ENCODE assay signal across 9 mouse cellular contexts in the genomic region with DNA sequence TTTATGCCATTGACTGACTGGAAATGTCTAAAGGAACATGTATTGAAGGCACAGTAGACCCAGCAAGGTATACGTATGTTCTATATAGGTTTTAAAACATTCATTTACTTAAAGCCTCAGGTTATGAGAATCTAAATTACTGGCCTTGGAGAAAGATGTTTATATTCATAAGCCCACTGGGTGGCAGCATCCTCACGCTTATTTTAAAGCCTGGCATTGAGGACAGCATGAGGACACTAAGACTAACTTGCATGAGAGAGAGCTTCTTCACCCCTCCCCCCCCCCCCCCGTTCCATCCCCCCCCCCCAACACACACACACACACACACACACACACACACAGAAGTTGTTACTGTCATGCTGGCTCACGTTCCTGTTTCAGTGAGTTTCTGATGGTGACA. TPM values are rescaled to one million over a fixed set of nuclear protein-coding genes. Genes with fewer than 3 reads are reported as not detected.
DNase-seq lines count a peak whose midpoint lies in the region; ATAC-seq and TF ChIP-seq lines count a peak whose summit lies in the region.
"Had no signal": no experiment of that assay in that cellular context is flagged by ENCODE, and none has a peak within 500 bp of the region (broad histone marks: within the 10 kb centered on the region; RNA-seq: fewer than 3 reads in every experiment).

No protein-coding gene starts in this region.

- no peaks in the 10 kb centered on the region for H3K36me3 ChIP-seq in embryonic facial prominence, embryonic 14.5 days (ENCODE audit: control insufficient read depth, insufficient read depth, low read length)
- H3K36me3 ChIP-seq in midbrain, embryonic 16.5 days (ENCODE audit: control insufficient read depth, insufficient read depth, low read length), result no peaks in the 10 kb centered on the region
- H3K36me3 ChIP-seq in thymus, adult 2 months (ENCODE audit: control insufficient read depth, insufficient read depth, low read length), result no peaks in the 10 kb centered on the region

- no peak for ATAC-seq in embryonic facial prominence, embryonic 14.5 days (ENCODE audit: low read depth)
- ATAC-seq in midbrain, embryonic 16.5 days, result peak; percentile 81

- H3K9ac ChIP-seq in embryonic facial prominence, embryonic 14.5 days (ENCODE audit: low read depth, low read length), result no peak overlapping the region
- no peak overlapping the region for H3K9ac ChIP-seq in midbrain, embryonic 16.5 days (ENCODE audit: low read depth, low read length)

- peak; percentile 6 for DNase-seq in heart, postnatal 4 days
- no peak for DNase-seq in heart, adult 9 months (ENCODE audit: low spot score in 2 of 2)
- peak; percentile 40 for DNase-seq in adrenal gland, postnatal 10 days
- peak; percentile 60 for DNase-seq in embryonic facial prominence, embryonic 14.5 days (ENCODE audit: low spot score)
- DNase-seq in kidney, postnatal 10 days, result peak; percentile 15
- no peak for DNase-seq in thymus, adult 2 months
- no peak for DNase-seq in heart, adult 8-10 months (ENCODE audit: low spot score)

- no peak overlapping the region for H3K4me3 ChIP-seq in embryonic facial prominence, embryonic 14.5 days (ENCODE audit: low read depth, low read length)
- no peak overlapping the region for H3K4me3 ChIP-seq in midbrain, embryonic 16.5 days (ENCODE audit: low read depth, low read length)
- H3K4me3 ChIP-seq in thymus, adult 2 months (ENCODE audit: control insufficient read depth, insufficient read depth, low read length), result no peak overlapping the region

- H3K27ac ChIP-seq in embryonic facial prominence, embryonic 14.5 days (replicated peaks; ENCODE audit: low read depth, low read length), result no peak overlapping the region
- H3K27ac ChIP-seq in midbrain, embryonic 16.5 days (ENCODE audit: low read length), result no peak overlapping the region
- H3K27ac ChIP-seq in thymus, adult 2 months (ENCODE audit: control insufficient read depth, insufficient read depth, low read length), result no peak overlapping the region

- no peak for TF ChIP-seq POLR2A in thymus, adult 2 months (IDR thresholded peaks at IDR 0.05; ENCODE audit: control insufficient read depth, extremely low read depth, insufficient read depth, low read length, poor library complexity)

- H3K9me3 ChIP-seq in embryonic facial prominence, embryonic 14.5 days (ENCODE audit: control insufficient read depth, low read length), result no peaks in the 10 kb centered on the region
- no peaks in the 10 kb centered on the region for H3K9me3 ChIP-seq in midbrain, embryonic 16.5 days (replicated peaks; ENCODE audit: control insufficient read depth, low read length, poor library complexity, severe bottlenecking)

- H3K4me2 ChIP-seq in embryonic facial prominence, embryonic 14.5 days (ENCODE audit: low read depth, low read length), result no peak overlapping the region
- no peak overlapping the region for H3K4me2 ChIP-seq in midbrain, embryonic 16.5 days (ENCODE audit: low read length)

- TF ChIP-seq CTCF in thymus, adult 2 months (IDR thresholded peaks at IDR 0.05; ENCODE audit: borderline replicate concordance, control insufficient read depth, extremely low read depth, insufficient read depth, low read length, poor library complexity), result no peak

- H3K27me3 ChIP-seq in embryonic facial prominence, embryonic 14.5 days (replicated peaks; ENCODE audit: control insufficient read depth, insufficient read depth, low read length), result no peaks in the 10 kb centered on the region
- H3K27me3 ChIP-seq in midbrain, embryonic 16.5 days (ENCODE audit: control insufficient read depth, insufficient read depth, low read depth, low read length), result no peaks in the 10 kb centered on the region
- no peaks in the 10 kb centered on the region for H3K27me3 ChIP-seq in thymus, adult 2 months (ENCODE audit: control insufficient read depth, insufficient read depth, low read length)

- H3K4me1 ChIP-seq in embryonic facial prominence, embryonic 14.5 days (ENCODE audit: control insufficient read depth, insufficient read depth, low read length), result no peaks in the 10 kb centered on the region
- no peaks in the 10 kb centered on the region for H3K4me1 ChIP-seq in midbrain, embryonic 16.5 days (ENCODE audit: control insufficient read depth, insufficient read depth, low read length)
- H3K4me1 ChIP-seq in thymus, adult 2 months (replicated peaks; ENCODE audit: control insufficient read depth, insufficient read depth, low read length), result no peaks in the 10 kb centered on the region

- 29% methylated on average over 3 of the region's 4 CpGs for WGBS in embryonic facial prominence, embryonic 14.5 days
- WGBS in midbrain, embryonic 16.5 days, result 25% methylated on average over 3 of the region's 4 CpGs
- WGBS in thymus, adult 2 months, result 29% methylated on average over 4 of the region's 4 CpGs

RNA-seq across cellular contexts. Expression of a gene that starts 17.7 kb away (rescaled TPM):
- total RNA-seq in heart, postnatal 4 days (2021), result not detected
- not detected for total RNA-seq in adrenal gland, postnatal 10 days (2021)
- not detected in 2 replicates for polyA plus RNA-seq in embryonic facial prominence, embryonic 14.5 days (2014; fragmentation: Nextera tagmentation; extraction: Ambion mirVana)
- not detected in 2 replicates for polyA plus RNA-seq in midbrain, embryonic 16.5 days (2015; fragmentation: Nextera tagmentation; extraction: Ambion mirVana)
- polyA plus RNA-seq in thymus, adult 2 months (2012; rRNA removed), result 0.16 TPM in 1 of 2 replicates, not detected in the other
- not detected for total RNA-seq in heart, adult 8-10 months (2022)
- total RNA-seq: hematopoietic stem cell, adult 5-6 weeks had no signal

Comparison
In these comparisons a context has a peak if more than half of its experiments do, and no peak if none do; other contexts are left out.
1. DNase-seq: peak in heart, postnatal 4 days (single experiment), adrenal gland, postnatal 10 days (single experiment), embryonic facial prominence, embryonic 14.5 days (single experiment) and kidney, postnatal 10 days (single experiment); none in heart, adult 9 months (0 of 2), thymus, adult 2 months (single experiment) and heart, adult 8-10 months (single experiment).